Mouse (Mus musculus): ENCODE results near the gene Dse. TPM values are rescaled to one million over a fixed set of nuclear protein-coding genes. Genes with fewer than 3 reads are reported as not detected.
A peak's percentile ranks its signal among the peaks of the same experiment; 100 is the strongest.

Gene Dse
- total RNA-seq, 2 experiments from 2014 or later, result 4.2 to 4.5 TPM

DNA sequence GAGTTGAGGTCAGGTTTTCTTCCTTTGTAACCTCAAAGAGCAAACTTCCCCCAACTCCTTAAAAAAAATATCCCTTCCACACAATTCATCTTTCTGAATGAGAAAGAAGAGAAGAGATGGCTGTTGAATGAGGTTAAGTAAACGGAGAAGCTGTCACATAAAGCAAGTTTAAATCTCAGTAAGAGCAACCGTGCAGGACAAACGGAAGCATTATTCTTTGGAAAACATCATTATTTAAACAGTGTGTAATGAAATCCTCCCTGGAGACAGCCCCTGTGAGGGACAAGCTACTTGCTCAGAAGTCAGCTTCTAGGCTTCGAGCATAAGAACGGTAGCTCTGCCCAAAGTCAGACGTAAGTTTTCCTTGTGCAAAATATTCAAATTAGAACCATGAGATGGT is 57.1 kb downstream of the Dse start:
- intact Hi-C loops (cut with DNase I), result no loop called here
- no peak overlapping the region for H3K4me3 ChIP-seq
- no peak for TF ChIP-seq CTCF (IDR thresholded peaks at IDR 0.05)
- DNase-seq, result no peak
- no peak overlapping the region for H3K27ac ChIP-seq

DNA sequence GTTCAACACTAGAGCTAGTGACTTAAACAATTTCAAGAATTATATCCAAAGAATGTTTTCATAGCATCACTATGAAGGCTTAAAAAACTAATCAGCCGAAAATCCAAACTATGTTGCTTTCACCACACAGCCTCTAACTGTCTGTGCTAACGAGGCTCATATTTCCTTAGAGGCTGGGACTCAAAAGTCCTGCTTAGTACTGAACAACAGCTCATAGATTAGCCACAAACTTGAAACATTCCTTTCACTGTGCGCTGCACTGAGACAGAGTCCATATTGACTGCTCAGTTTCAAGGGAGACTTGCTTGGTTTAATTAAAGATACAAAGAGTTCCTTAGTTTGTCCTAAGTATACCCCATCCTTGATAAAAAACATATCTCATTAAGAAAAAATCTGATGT is 57.7 kb downstream of the Dse start:
- no peak overlapping the region for H3K4me3 ChIP-seq
- DNase-seq, result no peak
- no peak overlapping the region for H3K27ac ChIP-seq
- intact Hi-C loops (cut with DNase I), result no loop called here
- TF ChIP-seq CTCF (IDR thresholded peaks at IDR 0.05), result no peak

DNA sequence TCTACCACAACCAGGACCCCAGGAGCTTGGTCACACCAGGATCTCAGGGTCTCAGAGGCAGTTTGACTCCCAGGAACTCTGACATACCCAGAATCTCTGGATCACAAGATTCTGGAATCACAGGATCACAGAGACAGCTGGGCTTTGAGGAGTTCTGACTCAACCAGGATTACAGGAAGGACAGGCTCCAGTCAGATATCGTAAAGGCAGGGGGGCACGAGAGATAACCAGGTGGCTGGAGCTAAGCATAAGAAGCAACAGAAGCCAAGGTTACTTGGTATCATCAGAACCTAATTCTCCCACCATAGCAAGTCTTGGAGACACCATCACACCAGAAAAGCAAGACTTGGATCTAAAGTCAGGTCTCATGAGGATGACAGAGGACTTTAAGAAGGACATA is 65.8 kb downstream of the Dse start:
- no peak overlapping the region for H3K27ac ChIP-seq
- no peak for TF ChIP-seq CTCF (IDR thresholded peaks at IDR 0.05)
- no peak for DNase-seq
- H3K4me3 ChIP-seq, result no peak overlapping the region
- intact Hi-C loops (cut with DNase I), result no loop called here

DNA sequence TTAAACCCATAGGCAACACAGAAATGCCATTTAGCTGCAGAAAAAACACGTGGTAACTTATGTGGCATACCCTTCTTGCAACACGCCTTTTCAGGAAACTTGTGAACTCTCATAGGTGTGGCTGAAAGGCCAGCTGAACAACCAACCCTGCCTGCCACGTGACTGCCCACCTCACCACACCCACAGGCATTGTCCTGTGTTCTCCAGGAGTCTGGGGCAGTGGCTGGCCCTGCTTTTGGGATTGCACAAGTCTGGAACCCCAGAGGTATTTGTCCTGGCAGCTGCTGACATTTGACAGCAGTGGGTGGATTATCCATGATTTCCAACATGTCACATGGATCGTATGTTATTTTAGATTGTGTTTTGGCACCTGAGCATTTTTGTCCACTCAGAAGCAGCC is 67.7 kb downstream of the Dse start:
- Histone ChIP-seq H3K4me3 (no peak overlapping the region), H3K27ac (no peak overlapping the region)
- TF ChIP-seq CTCF (IDR thresholded peaks at IDR 0.05), result no peak
- DNase-seq, result no peak
- intact Hi-C loops (cut with DNase I), result no loop called here

DNA sequence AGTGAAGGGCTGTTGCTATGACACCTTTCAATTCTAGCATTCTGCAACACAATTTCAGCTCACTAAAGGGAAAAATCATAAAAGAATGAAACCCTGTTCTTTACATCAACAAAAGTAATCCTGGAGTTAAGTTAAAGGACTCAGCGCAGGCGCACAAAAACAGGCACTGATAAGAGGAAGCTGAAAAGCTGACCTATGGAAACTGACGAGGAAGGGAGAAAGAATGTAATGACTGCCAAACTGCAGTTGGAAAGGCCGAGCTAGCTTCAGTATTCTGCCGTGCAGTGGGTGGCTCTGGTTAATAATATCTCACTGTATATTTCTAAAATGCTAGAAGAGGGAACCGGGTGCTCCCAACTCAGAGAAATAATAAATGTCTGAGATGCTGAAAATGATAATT is 69.5 kb downstream of the Dse start:
- Histone ChIP-seq H3K4me3 (no peak overlapping the region), H3K27ac (no peak overlapping the region)
- TF ChIP-seq CTCF (IDR thresholded peaks at IDR 0.05), result no peak
- intact Hi-C loops (cut with DNase I), result no loop called here
- DNase-seq, result no peak

DNA sequence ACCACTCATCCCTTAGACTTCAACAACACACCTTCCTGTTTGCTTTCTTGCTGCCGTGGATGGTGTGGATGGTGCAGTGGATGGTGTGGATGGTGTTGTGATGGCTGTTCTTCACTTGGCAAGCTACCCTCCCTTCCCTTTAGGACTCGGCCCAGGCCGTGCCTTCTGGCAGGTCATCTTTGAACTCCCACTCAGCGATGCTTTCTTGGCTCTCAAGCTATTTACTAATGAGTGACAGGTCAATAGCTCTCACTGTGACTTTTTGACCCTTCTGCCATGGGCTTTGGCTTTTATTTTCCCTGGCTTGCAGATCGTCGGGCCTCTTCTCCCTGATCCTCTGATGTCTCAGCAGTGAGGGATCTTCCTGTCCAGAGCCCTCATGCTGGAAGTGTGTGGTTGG is 71.1 kb downstream of the Dse start:
- no peak overlapping the region for H3K27ac ChIP-seq
- no peak for TF ChIP-seq CTCF (IDR thresholded peaks at IDR 0.05)
- intact Hi-C loops (cut with DNase I), result no loop called here
- no peak for DNase-seq
- H3K4me3 ChIP-seq, result no peak overlapping the region

DNA sequence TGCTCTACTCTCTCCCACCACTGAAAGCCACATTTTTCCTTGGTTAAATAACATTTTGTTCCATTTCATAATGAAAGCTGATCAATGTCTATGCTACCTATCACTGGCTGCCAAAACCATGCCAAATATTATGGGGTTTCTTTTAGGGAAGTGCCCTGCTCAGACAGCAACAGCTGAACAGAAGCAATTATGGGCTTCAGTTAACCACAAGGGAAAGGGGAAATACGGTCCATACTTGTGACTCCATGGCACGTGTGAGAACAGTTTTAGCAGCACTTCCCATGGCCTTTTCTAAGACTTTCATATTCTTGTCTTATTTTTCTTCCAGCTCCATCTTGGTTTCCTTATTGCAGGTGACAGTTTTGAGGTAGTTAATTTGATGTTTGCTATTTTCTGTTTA is 76.2 kb downstream of the Dse start:
- TF ChIP-seq CTCF (IDR thresholded peaks at IDR 0.05), result no peak
- no peak overlapping the region for H3K4me3 ChIP-seq
- DNase-seq, result no peak
- no peak overlapping the region for H3K27ac ChIP-seq
- intact Hi-C loops (cut with DNase I), result no loop called here

DNA sequence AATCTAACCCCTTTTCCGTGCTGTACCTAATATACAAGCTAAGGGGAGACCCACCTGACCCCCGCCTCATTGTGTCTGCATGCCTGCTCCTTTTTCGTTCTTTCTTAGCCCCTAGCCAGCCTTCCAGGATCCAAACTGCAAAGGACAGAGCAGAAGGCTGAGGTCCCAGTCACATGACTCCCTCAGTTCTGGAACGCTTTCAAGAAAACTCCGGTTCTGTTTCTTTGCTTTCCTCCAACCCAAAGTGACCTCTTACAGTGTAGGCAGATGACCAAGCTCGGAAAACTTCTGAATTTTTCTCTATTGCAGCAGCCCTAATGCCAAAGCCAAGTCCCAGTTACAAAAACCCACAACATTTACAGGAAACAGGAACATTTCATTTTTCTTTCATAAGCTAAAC is 79.1 kb downstream of the Dse start:
- intact Hi-C loops (cut with DNase I), result no loop called here
- DNase-seq, result peak; percentile 56
- Histone ChIP-seq H3K27ac (peak overlapping the region; percentile 78), H3K4me3 (peak overlapping the region; percentile 77)
- TF ChIP-seq CTCF (IDR thresholded peaks at IDR 0.05), result no peak

DNA sequence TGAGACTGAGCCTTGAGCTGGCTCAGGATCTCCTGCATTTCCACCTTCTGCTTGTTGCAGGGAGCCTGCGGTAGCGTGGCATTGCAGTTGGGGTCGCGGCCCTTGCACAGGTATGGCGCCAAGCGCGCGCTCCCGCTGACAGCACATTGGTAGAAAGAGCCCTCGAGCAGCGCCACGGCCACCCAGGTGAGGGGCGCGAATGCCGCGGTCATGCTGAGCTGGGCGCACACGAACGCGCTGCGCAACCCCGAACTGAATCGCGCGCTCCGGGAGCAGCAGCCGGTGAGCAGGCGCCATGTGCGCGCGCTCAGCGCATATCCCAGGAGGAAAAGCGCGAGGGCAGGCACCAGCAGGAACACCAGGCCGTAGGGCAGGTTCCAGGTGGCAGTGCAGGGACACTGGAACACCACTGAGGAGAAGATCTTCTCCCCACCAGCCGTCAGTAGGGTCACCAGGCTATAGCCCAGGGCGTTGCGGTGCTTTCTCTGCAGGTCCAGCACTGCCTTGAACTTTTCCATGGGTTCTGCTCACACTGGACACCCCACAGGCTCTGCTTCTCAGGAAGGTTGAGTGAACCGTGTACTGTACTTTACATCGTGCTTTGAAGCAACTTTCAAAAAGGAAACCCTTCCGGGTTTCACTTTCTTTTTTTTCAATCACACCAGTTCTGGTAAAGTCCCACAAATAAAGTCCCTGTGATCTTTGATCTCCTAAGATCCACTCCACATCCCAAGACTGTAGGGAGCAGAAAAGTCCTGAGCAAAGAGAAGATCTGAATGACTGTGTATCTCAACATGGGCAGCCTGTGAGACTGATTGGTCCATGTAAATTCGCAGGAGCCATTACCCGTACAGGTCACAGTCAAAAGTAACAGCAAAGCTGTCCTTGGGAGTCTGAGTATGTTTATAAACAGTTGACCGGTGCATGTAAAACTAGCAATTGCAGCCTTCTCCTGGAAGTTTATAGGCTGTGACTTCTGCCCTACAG is 79.8 kb downstream of the Dse start, which contains the start of gene Calhm6:
TSS of gene Calhm6 (minus strand) at position 593 of the 987 bp plus-strand sequence.
- no peak for TF ChIP-seq CTCF (IDR thresholded peaks at IDR 0.05)
- DNase-seq, result peak; percentile 46
- Histone ChIP-seq H3K27ac (peak within 1 kb of the TSS; percentile 78), H3K4me3 (peak within 1 kb of the TSS; percentile 77)
- intact Hi-C loops (cut with DNase I), result no loop called here

DNA sequence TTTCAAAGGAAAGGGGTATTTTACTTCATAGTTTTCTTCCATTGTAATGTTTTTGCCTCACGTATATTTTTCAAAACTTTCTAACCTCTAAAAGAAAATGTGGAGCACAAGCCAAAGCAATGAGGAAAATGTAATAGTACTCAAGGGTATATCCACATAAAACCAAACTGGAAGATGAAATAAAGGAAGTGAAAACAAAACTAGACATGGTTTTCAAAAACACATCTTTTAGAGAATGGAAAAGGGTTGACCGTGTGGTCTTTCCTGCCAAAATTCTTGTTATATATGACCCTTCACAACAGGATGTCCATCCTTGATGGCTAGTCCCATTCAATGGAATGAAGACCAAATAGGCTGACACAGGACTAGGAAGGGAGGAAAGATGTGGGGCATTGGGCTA is 89.1 kb downstream of the Dse start:
- H3K4me3 ChIP-seq, result no peak overlapping the region
- intact Hi-C loops (cut with DNase I), result no loop called here
- DNase-seq, result no peak
- H3K27ac ChIP-seq, result no peak overlapping the region
- TF ChIP-seq CTCF (IDR thresholded peaks at IDR 0.05), result no peak

DNA sequence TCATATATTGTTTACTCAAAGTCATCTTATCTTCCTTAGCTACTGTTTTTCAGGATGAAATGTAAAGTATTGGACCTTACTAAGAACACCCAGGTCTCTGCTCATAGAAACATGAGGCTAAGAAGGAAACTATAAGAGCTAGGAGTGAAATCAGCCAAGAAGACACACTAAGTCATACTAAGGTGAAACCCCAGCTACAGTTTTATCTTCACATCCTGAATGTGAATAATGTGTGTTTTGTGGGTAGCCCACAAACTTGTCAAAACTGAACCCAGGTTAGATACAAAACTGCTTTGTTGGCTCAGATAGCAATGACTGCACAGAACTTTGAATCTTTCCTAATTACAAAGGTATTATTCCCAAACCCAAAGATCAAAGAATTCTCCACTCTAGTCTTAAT is 89.7 kb downstream of the Dse start:
- intact Hi-C loops (cut with DNase I), result no loop called here
- TF ChIP-seq CTCF (IDR thresholded peaks at IDR 0.05), result no peak

DNA sequence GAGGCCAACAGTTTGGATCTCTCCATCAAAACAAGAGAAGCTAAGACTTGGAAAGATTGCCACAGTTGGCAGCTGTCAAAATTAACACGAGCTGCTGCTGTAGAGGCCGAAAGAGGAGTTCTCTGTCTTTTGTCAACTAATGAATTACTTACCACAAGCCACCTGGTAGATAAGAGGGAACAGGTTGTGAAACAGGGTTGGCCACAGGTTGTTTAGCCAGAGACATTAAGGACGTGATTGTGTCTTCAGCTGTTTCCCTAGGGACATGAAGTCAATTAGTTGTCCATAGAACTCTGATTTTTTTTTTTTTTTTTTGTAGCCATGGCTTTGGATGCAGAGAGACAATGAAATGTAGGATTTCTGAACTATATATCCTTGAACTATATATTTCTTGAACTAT is 90.4 kb downstream of the Dse start:
- no peak for DNase-seq
- Histone ChIP-seq H3K27ac (no peak overlapping the region), H3K4me3 (no peak overlapping the region)
- intact Hi-C loops (cut with DNase I), result no loop called here
- no peak for TF ChIP-seq CTCF (IDR thresholded peaks at IDR 0.05)

More for the DNA sequence above, 89.7 kb downstream of the Dse start:
- no peak overlapping the region for H3K27ac ChIP-seq
- H3K4me3 ChIP-seq, result no peak overlapping the region
- DNase-seq, result no peak

DNA sequence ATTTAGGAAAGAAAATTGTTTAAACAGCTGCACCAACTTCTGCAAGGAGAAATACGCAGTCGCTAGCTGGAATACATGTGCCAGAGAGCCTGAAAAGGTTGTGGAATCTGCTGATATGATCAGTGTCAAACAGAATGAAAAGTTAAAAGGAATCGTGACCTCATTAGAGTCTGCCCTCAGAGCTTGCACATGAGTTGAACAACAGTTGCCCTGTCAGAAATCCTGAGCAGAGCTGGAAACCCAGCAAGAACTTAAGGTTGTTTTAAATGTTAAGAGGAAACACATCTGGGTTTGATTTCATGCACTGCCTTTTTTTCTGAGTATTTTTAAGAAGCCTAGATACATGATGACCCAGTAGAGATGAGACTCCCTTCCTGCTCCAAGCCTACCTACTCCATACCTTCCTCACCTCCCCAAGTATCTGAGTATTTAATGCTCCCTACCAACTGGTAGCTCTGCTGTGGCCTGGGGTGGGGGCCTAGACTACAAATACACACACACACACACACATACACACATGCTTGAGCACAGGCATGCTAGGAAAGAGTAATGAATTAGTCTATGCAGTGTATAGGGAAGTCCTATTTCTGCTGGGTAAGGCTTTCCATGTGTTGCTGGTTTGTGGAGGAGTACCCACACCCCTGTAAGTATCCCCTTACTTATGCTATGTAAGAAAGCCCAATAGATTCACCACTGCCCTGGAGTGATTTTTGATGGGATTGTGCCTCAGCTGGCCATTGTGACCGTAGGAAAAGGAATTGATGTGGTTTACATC is 95.4 kb downstream of the Dse start:
- TF ChIP-seq CTCF (IDR thresholded peaks at IDR 0.05), result no peak
- Histone ChIP-seq H3K27ac (peak overlapping the region; percentile 51; the same call in 1 of the 2 replicates), H3K4me3 (no peak overlapping the region)
- intact Hi-C loops (cut with DNase I), result no loop called here
- no peak for DNase-seq

All from gastrocnemius, adult 2 months (tissue).